Mouse (Mus musculus) ovary, adult 18-20 months (tissue): ENCODE data around the gene Milr1.
"Not testable (repeated sequence)": the region's sequence is repeated elsewhere in the genome, so short reads cannot be mapped to it uniquely, and the experiment has no call there.

Source experiments
- DNase-seq: peaks from one replicate; pipeline ENCODE4 v3.0.0; 2022; ENCODE audit warnings: low spot score, mixed read lengths

Gene Milr1

DNA sequence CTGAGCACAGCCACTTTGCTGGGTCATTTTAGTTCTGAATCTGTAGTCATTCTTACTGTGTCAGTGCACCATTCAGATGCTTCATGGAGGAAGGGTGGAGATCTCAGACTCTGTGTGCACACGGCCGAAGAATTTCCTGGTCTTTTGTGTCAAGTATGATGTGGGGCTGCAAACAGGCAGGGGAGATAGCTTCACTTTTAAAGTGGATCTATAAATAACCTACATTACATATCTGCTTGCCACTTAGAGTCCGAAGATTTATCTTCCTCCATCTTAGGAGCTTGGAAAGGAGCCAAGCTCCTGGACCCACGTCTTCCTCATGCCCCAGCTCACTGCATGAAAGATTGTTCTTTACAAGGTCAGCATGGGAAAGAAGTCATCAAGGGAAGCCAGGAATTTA lies 20.3 kb upstream of the Milr1 start:
- DNase-seq, result no peak

DNA sequence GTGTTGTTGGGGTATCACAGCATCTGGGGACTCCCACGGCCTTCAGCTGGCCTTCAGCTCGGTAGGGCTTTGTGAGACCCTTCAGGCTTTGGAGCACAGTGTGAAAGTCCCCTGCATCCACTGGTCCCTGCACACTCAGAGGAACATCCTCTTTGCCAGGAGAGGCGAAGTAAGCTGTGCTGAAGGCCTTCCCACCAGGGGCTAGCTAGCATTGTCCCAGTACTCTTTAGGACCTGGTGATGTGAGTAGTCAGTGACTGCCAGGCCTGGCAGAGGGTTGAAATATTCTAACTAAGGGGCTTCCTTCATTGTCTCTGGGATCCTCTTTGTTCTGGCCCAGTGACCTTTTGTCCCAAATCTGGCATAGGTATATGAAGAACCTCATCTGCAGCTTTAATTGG lies 14.4 kb upstream of the Milr1 start:
- no peak for DNase-seq

DNA sequence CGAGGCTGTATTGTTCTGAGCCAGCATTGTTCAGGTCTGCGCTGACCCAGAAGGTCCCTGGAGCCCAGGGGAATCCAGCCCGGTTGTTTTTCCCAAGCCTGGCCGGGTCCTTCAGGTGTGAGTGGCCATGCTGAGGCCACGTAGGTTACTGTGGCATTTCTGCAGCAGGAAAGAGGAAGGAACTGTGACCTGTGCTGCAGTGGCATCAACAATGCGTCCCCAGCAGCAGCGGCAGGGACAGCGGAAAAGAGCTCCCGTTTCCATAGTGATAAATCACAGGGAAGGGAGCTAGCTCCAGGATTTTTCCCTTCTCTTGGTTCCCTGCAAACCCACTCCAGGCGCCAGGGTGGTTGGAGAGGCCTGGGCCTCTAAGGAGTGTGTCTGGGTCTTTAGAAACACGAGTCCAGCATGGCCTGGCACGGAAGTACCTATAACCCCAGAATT lies 13.8 kb upstream of the Milr1 start:
- no peak for DNase-seq

DNA sequence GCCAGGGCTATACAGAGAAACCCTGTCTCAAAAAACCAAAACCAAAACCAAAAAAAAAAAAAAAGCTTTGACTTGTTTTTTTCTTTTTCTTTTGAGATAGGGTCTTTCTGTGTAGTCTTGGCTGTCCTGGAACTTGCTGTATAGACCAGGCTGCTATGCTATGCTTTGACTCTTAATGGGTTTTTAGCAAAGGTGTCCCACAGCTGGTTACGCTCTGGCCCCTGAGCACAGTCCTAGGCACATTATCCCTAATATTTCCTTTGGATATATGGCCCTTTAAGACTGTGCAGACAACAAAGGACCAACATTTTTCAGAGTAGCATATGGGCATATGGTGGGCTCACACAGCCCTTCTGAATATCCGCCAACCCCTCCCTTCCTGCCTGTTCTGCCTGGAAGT lies 11.9 kb upstream of the Milr1 start:
- DNase-seq, result no peak

DNA sequence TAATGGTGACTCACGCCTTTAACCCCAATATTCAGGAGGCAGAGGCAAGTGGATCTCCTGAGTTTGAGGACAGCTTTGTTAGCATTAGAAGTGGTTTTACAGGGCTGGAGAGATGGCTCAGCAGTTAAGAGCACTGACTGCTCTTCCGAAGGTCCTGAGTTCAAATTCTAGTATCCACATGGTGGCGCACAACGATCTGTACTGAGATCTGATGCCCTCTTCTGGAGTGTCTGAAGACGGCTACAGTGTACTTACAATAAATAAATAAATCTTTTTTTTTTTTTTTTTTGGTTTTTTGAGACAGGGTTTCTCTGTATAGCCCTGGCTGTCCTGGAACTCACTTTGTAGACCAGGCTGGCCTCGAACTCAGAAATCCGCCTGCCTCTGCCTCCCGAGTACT lies 10.3 kb upstream of the Milr1 start:
- not testable (repeated sequence) for DNase-seq

DNA sequence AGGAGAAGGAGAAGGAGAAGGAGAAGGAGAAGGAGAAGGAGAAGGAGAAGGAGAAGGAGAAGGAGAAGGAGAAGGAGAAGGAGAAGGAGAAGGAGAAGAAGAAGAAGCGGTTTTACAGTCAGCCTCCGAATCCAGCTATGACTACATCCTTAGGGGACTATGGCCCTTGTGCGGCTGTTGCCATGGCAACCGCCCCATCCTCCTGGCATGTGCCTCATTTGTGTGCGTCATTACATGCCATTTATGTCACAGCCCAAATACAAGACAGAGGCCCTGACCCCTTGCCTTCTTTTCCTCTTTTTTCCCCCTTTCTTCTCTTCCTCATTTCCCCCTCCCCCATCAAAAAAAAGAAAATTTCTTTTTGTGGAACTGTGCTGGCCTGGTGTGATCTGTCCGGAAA lies 9.8 kb upstream of the Milr1 start:
- DNase-seq, result no peak

DNA sequence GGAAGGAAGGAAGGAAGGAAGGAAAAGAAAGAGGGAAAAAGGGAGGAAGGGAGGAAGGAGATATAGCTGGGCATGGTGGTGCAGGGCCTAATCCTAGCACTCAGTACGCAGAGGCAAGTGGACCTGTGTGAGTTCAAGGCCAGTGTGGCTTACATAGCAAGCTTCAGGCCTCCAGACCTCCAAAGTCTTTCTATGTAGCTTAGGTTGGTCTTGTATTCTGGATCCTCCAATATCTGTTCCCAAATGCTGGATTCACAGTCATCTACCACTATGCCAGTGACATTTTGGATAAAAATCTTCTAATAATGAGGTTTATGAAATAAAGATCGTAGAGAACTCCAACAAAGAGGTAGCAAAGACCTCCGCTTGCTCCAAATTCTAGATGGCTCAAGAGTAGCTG lies 9.2 kb upstream of the Milr1 start:
- no peak for DNase-seq

DNA sequence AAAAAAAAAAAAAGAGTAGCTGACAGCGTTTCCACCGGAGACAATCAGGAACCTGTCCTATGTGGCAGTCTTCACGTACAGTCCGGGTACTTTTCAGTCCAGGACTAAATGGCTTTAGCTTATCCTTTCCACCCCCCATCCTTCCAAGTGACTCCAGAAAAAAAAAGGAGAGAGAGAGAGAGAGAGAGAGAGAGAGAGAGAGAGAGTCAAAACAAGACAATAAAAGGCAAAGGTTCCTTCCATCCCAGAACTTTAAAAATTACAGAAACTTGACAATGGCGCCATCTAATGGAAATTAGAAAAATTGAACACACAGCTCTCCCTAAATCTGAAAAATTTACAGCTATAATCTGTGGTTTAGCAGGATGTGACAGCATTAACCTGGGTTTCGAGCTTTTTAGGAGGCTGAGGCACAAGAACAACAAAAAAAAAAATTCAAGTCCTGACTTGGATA lies 8.6 kb upstream of the Milr1 start:
- no peak for DNase-seq

DNA sequence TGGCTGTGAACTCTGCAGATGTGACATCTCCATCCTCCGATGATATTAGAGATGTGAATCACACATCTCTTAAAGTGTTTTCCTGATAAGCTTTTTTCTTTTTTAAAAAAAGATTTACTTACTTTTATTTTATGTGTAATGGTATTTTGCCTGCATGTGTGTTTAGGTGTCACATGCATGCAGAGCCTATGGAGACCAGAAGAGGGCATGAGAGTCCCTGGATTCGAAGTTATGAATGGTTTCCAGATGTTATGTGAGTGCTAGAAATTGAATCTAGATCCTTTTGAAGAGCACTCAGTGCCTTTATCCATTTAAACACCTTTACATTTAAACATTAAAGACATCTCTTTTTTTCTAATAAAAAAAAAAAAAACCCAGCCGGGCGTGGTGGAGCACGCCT lies 6.1 kb upstream of the Milr1 start:
- no peak for DNase-seq

DNA sequence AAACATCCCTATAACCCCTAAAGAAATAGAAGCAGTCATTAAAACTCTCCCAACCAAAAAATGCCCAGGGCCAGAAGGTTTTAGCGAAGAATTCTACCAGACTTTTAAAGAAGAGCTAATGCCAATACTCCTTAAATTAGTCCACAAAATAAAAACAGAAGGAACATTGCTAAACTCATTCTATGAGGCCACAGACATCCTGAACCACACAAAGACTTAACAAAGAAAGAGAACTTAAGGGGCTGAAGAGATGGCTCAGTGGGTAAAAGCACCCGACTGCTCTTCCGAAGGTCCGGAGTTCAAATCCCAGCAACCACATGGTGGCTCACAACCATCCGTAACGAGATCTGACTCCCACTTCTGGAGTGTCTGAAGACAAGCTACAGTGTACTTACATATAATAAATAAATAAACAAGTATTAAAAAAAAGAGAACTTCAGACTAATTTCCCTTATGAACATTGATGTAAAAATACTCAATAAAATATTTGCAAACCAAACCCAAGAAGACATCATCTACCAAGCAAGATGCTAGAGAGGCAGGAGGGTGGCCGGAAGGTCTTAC lies 1.4 kb upstream of the Milr1 start:
- not testable (repeated sequence) for DNase-seq

DNA sequence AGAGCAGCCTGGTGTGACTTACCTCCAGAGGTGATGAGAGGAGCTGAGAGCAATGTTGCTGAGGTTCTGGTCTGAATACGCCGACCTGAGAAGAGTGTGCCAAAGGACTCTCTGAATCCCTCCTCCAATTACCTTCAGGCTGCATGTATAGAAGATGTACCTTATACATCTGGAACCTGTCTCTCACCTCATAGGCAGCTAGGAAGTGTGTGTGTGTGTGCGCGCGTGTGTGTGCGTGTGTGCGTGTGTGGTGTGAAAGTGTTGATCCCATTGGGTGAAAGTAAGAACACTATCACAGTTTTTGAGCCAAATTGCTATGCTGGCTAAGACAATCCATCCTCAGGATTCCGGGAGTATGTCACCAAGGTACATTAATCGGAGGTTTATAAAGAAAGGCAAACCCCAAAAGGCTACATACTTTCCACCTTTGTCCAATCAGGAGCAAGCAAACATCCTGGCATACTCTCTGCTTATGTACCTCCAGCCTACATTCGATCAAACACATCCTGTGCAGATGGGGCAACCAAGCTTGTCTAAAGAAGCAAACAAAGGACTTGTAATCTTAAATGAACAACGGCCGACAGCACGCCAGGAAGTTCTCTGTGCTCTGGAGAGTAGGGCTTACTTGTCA lies 790 bp upstream of the Milr1 start, which contains the start of gene Pecam1:
Pecam1 (minus strand) TSS at position 508 of the 631 bp plus-strand sequence.
- DNase-seq, result no peak

DNA sequence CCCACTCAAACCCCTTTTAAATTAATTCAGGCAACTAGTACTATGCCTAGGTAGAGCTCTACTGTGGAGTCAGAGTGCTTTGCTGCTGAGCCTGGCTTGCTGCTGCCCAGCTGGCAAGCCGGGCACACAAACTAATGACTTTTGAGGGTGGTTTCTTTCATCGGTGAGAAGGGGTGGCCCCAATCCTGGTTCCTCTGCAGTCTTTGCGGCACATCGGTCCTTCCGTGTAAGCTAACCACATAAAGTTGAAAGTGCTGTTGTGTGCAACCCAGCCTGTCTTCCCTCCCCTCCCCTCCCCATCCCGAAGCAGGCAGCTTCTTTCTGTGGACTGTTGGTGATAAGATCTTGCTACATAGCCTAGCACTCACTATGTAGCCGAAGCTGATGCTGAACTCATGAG lies 1.1 kb downstream of the Milr1 start:
- DNase-seq, result no peak

DNA sequence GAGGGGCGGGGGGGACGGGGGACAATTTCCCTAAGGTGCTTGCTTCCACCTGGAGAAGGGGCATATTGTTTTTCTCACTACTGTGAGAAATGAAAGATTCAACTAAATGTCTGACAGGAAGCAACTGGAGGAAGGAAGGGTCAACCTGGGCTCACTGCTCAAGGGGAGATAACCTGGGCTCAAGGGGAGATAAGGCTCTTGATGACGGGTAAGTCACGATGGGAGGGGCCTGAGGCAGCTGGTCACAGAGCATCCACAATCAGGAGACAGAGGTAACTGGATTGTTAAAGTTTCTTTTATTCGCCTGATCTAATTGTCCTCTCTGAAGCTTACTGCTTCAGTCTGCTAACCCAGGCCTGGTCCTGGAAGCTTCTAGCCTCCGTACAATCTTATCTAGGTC lies 2.3 kb downstream of the Milr1 start:
- DNase-seq, result no peak

DNA sequence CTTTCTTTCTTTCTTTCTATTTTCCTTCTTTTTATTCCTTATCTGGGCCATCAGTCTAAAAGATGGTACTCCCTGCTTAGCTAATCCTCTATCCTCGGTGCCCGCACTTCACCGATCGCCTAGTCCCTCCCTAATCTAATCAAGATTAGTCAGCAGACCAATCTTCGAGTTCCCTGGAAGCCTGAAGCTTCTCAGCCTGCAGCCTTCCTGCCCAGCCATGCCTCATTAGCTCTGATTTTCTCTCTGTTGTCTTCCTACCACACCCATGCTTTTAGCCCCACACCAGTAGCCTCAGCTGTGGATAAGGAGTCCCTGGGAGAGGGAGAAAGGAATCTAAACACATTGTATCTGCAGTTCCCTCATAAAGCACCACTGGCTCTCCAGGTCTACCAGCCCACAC lies 4.6 kb downstream of the Milr1 start:
- DNase-seq, result no peak

DNA sequence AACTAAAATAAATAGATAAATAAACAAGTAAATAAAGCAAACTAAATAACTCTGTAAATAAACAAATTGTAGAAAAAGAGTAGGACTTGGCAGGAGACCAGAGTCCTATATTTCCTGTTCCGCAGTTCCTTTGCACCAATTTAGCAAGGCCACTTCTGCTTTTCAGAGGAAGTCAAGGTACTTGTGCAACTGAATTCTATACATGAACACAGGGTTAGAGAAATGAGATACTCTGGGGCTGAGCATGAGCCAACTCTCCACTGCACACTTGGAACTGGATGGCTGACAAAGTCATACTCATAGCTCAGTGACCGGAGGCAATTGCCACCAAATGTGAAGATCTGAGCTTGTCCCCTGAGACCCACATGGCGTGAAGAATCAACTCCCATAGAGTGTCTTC lies 8.0 kb downstream of the Milr1 start:
- no peak for DNase-seq

DNA sequence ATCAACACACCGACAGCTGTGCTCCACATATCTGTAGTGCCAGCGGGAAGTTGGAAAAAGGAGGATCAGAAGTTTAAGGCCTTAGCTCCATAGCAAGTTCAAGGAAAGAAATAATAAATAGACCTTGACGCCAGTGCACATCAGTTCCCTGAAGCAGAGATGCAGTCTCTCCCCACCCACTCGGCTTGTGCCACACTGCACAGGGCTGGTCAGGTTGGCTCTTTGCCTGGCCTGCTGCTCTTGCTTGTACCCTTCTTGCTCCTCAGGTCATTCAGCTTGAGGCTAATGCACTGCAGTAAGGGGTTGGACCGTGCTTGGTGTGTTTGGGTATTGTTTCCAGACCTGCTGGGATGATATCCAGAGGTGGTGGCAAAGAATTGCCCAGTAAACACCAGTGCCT lies 9.5 kb downstream of the Milr1 start:
- DNase-seq, result peak; percentile 24

DNA sequence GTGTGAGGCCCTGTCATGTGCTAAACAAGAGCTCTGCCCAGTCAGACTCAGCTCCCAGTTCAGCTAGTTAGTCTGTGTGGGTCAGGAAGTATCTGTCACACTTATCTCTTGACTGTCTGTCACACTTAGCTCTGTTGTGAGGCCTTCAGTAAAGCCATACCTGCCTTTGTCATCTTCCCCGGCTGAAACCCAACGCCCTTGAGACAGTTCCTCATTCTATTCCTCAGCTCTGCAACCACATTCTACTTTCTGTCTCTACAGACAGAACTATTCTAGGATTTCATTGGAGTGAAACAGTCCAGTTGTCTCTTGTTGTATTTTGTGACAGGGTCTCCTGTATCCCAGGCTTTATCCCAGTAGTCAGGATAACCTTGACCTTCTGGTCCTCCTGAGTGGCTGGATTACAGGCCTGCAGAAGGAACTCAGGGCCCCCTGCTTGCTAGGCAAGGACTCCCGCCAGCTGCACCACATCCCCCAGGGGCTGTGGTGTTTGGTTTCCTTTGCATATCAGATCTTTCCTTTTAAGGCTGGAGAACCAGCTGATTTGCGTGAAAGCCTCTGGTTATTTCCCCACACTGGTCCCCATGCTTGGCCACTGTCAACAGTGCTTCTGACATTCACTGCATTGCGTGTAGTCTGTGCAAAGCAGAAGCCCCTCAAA lies 11.2 kb downstream of the Milr1 start:
- peak; percentile 28 for DNase-seq

DNA sequence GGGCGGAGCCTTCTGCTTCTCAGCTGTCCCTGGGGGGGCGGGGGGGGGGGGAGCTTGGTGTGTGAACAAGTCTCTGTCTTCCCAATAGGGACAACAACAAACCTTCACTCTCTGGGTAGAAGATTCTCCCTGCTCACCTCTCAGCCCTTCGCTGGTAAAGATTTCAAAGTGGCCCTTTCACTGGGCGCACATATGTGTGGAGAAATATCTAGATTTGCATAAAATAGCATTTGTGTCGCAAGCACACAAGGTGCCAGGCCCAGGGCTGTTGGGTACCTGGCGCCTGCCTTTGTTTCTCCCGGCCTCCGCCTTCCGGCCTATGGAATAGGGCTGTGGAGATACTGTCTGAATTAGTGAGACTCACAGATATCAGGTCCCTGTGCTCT lies 11.8 kb downstream of the Milr1 start:
- DNase-seq, result no peak

DNA sequence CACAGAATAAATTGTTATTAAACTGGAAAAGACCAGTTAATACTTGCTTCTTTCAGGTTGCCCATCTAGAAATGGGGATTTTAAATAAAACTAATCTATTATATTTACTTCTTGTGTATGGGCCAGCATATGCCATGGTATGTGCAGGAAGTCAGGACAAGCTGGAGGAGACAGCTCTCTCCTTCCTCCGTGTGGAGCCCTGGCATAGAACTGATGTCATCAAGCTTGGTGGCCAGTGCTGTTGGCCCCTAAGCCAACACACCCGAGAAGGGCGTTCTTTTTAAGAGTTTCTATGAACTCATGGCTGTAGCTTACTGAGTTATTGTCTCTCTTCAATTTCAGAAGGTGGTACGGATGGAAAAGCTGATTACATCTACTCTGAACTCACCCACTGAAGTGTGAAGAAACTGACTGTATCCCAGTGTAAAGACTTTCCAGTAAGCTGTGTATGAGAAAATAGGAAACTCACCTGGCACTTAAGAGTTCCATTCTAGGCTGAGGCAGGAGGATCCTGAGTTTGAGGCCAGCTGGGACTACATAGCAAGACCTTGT lies 15.7 kb downstream of the Milr1 start:
- DNase-seq, result no peak

DNA sequence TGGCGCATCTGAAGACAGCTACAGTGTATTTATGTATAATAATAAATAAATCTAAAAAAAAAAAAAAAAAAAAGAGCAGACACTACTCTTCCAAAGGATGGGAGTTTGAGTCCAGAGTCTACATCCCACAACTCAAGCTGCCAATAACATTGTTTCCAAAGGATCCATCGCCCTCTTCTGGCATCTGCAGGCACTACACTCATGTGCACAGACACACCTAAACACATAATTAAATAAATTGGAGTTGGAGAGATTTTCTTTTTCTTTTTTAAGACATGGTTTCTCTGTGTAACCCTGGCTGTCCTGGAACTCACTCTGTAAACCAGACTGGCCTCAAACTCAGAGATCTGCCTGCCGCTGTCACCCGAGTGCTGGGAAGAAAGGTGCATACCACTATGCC lies 16.5 kb downstream of the Milr1 start:
- DNase-seq, result no peak

DNA sequence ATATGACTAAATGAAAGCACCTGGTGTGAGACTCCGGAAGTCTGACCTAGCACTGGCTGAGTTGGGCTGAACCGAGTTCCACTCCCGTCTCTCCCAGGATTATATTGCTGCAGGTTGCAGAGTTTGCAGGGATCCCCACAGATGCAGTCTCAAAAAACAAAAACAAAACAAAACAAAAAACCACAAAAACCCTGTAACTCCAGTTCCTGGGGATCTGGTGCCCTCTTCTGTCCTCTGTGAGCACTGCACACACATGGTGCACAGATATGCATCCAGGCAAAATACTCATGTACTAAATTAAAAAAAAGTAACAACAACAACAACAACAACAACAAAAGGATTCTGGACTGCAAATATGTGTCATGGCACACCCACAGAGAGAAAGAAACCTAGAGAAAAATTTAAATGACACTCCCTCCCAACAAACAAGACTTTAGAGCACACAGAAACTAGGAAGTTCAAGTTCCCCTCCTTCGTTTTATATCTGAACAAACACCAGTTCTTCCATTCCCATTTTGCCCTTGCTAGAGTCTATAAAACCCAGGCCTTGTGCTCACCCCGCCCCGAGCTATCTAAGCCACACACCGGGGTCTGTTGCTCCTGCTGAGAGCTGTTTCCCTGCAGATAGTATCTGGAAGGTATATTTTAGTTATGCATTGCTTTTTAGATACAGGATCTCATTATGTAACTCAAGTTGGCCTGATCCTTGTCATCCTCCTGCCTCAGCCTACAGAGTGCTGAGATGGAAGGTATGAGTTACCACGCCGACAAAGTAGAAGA lies 19.4 kb downstream of the Milr1 start:
- no peak for DNase-seq

DNA sequence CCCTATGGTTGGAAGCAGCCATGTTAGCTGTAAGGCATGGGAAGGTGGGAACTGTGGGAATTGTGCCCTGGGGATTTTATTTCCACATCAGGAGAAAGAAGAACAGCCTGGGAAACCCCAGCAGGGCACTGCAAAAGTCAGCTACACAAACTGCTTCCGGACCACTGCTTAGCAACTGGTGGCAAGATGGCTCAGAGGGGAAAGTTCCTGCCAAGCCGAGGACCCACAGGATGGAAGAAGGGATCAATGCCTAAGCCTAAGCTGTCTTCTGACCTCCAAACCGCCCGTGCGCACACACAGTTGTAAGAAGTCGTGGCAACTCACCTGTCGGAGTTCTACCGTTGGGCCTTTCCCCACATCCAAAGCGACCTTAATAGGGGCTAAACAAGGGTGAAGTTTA lies 22.0 kb downstream of the Milr1 start:
- no peak for DNase-seq

DNA sequence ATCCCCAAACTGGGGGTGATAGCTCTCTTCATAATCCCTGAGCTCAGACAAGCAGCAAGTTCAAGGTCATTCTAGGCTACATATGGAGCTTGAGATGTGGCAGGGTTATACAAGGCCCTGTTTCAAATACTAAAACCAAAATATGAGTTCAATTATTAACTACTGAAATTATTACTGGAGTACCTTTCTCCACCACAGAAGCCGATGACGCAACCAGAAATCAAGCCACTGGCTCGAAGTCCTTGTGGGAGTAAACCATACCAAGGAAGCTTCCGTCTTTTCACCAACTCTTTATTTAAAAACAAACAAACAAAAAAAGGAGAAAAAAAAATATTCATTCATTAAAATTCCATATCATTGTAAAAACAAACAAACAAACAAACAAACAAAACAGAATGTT lies 25.9 kb downstream of the Milr1 start:
- DNase-seq, result no peak
